Comparison of ENCODE assay signal across 10 mouse cellular contexts in genomic region chr4:95385552-95385951, GRCm38 (mm10).
DNase-seq lines count a peak whose midpoint lies in the region; ATAC-seq and TF ChIP-seq lines count a peak whose summit lies in the region.
"Had no signal": no experiment of that assay in that cellular context is flagged by ENCODE, and none has a peak within 500 bp of the region (broad histone marks: within the 10 kb centered on the region; RNA-seq: fewer than 3 reads in every experiment).

No protein-coding gene starts in this region.

- no peaks in the 10 kb centered on the region for H3K9me3 ChIP-seq in heart, postnatal 0 days (replicated peaks; ENCODE audit: control insufficient read depth, low read length)
- H3K9me3 ChIP-seq in limb, embryonic 12.5 days: no peaks in the 10 kb centered on the region
- no peaks in the 10 kb centered on the region for H3K9me3 ChIP-seq in hindbrain, embryonic 11.5 days (ENCODE audit: control insufficient read depth, low read length)
- H3K9me3 ChIP-seq: midbrain, embryonic 15.5 days had no signal

- WGBS in heart, adult 2 months: 6% methylated on average over 7 of the region's 7 CpGs
- WGBS in heart, postnatal 0 days: 8% methylated on average over 7 of the region's 7 CpGs
- WGBS in limb, embryonic 12.5 days: 56% methylated on average over 7 of the region's 7 CpGs
- 66% methylated on average over 7 of the region's 7 CpGs for WGBS in hindbrain, embryonic 11.5 days

- no peak for TF ChIP-seq EP300 in heart, adult 2 months (IDR thresholded peaks at IDR 0.05; ENCODE audit: insufficient read depth, low read depth, low read length)
- TF ChIP-seq EP300 in heart, postnatal 0 days (IDR thresholded peaks at IDR 0.05; ENCODE audit: low read depth): no peak

- 0 out of 2 replicates have a peak, but pooled peaks have one; percentile 36 for ATAC-seq in heart, postnatal 0 days (ENCODE audit: insufficient read depth, low read depth)
- 0 out of 2 replicates have a peak, but pooled peaks have one; percentile 15 for ATAC-seq in limb, embryonic 12.5 days (ENCODE audit: insufficient number of reproducible peaks, insufficient read depth, low FRiP score, low TSS enrichment, low read depth)
- no peak for ATAC-seq in hindbrain, embryonic 11.5 days (ENCODE audit: low FRiP score)
- ATAC-seq: midbrain, embryonic 15.5 days had no signal

- H3K4me3 ChIP-seq in heart, adult 2 months: no peak overlapping the region
- no peak overlapping the region for H3K4me3 ChIP-seq in heart, postnatal 0 days (ENCODE audit: low read depth, low read length)
- H3K4me3 ChIP-seq in limb, embryonic 12.5 days (replicated peaks): no peak overlapping the region
- no peak overlapping the region for H3K4me3 ChIP-seq in hindbrain, embryonic 11.5 days (ENCODE audit: low read depth, low read length)
- H3K4me3 ChIP-seq: midbrain, embryonic 15.5 days had no signal

- TF ChIP-seq CTCF in heart, adult 2 months (IDR thresholded peaks at IDR 0.05): no peak
- no peak for TF ChIP-seq CTCF in heart, postnatal 0 days (IDR thresholded peaks at IDR 0.05; ENCODE audit: low read depth)

- peaks cover 9% of the 10 kb centered on the region for H3K4me1 ChIP-seq in heart, adult 2 months (ENCODE audit: control insufficient read depth, insufficient read depth, low read length)
- peaks cover 14% of the 10 kb centered on the region for H3K4me1 ChIP-seq in heart, postnatal 0 days (ENCODE audit: control insufficient read depth, insufficient read depth)
- H3K4me1 ChIP-seq in limb, embryonic 12.5 days (replicated peaks): peaks cover 23% of the 10 kb centered on the region
- no peaks in the 10 kb centered on the region for H3K4me1 ChIP-seq in hindbrain, embryonic 11.5 days (replicated peaks; ENCODE audit: control insufficient read depth, insufficient read depth, low read length)
- H3K4me1 ChIP-seq: midbrain, embryonic 15.5 days had no signal

- H3K27me3 ChIP-seq in heart, adult 2 months (ENCODE audit: control insufficient read depth, insufficient read depth, low read length): no peaks in the 10 kb centered on the region
- H3K27me3 ChIP-seq in heart, postnatal 0 days (ENCODE audit: control insufficient read depth, insufficient read depth, low read length): no peaks in the 10 kb centered on the region
- no peaks in the 10 kb centered on the region for H3K27me3 ChIP-seq in limb, embryonic 12.5 days
- H3K27me3 ChIP-seq in hindbrain, embryonic 11.5 days (ENCODE audit: control insufficient read depth, insufficient read depth, low read length): no peaks in the 10 kb centered on the region
- H3K27me3 ChIP-seq: midbrain, embryonic 15.5 days had no signal

- intact Hi-C loops in heart, adult 2 months (cut with DNase I): loop anchor here (5.0 kb wide), 4 partner anchors 68 to 333 kb away; partner anchors contain the start of genes Fggy and Jun

- H3K4me2 ChIP-seq in heart, postnatal 0 days (ENCODE audit: low read depth, low read length): no peak overlapping the region
- no peak overlapping the region for H3K4me2 ChIP-seq in limb, embryonic 12.5 days
- no peak overlapping the region for H3K4me2 ChIP-seq in hindbrain, embryonic 11.5 days (replicated peaks; ENCODE audit: low read depth, low read length)
- H3K4me2 ChIP-seq: midbrain, embryonic 15.5 days had no signal

- no peaks in the 10 kb centered on the region for H3K79me2 ChIP-seq in heart, adult 2 months (replicated peaks; ENCODE audit: control insufficient read depth, insufficient read depth, low read length)

- no peak for TF ChIP-seq POLR2A in heart, adult 2 months (IDR thresholded peaks at IDR 0.05; ENCODE audit: insufficient read depth, low read depth, low read length)

- peak overlapping the region; percentile 60 for H3K27ac ChIP-seq in heart, adult 2 months
- H3K27ac ChIP-seq in heart, postnatal 0 days (ENCODE audit: low read depth): 0 out of 2 replicates have a peak overlapping the region, but pooled peaks have one; percentile 34
- H3K27ac ChIP-seq in limb, embryonic 12.5 days: no peak overlapping the region
- no peak overlapping the region for H3K27ac ChIP-seq in hindbrain, embryonic 11.5 days (ENCODE audit: low read depth, low read length)
- H3K27ac ChIP-seq: midbrain, embryonic 15.5 days had no signal

- H3K9ac ChIP-seq in heart, adult 2 months (ENCODE audit: low read depth, low read length): no peak overlapping the region
- no peak overlapping the region for H3K9ac ChIP-seq in heart, postnatal 0 days (replicated peaks; ENCODE audit: low read depth, low read length)
- H3K9ac ChIP-seq in limb, embryonic 12.5 days (replicated peaks): no peak overlapping the region
- H3K9ac ChIP-seq in hindbrain, embryonic 11.5 days (ENCODE audit: low read depth, low read length): no peak overlapping the region
- H3K9ac ChIP-seq: midbrain, embryonic 15.5 days had no signal

- DNase-seq in heart, adult 2 months: peak; percentile 33
- no peak for DNase-seq in heart, postnatal 0 days (ENCODE audit: low spot score)
- DNase-seq in lung, postnatal 4 days: peak; percentile 68 to 72
- DNase-seq in urinary bladder, postnatal 14 days (ENCODE audit: low spot score): no peak
- DNase-seq in cerebellum, adult 8-10 months: no peak
- no peak for DNase-seq in hindbrain, embryonic 11.5 days (ENCODE audit: low spot score)
- DNase-seq: gastrocnemius, postnatal 10 days; thymus, postnatal 14 days had no signal

- H3K36me3 ChIP-seq in heart, adult 2 months (ENCODE audit: control insufficient read depth, insufficient read depth, low read length): peaks cover 9% of the 10 kb centered on the region
- no peaks in the 10 kb centered on the region for H3K36me3 ChIP-seq in heart, postnatal 0 days (replicated peaks; ENCODE audit: control insufficient read depth, insufficient read depth, low read length)
- no peaks in the 10 kb centered on the region for H3K36me3 ChIP-seq in limb, embryonic 12.5 days
- no peaks in the 10 kb centered on the region for H3K36me3 ChIP-seq in hindbrain, embryonic 11.5 days (ENCODE audit: control insufficient read depth, insufficient read depth, low read length)
- H3K36me3 ChIP-seq: midbrain, embryonic 15.5 days had no signal

Comparison
In these comparisons a context has a peak if more than half of its experiments do, and no peak if none do; other contexts are left out.
1. DNase-seq: peak in heart, adult 2 months (2 of 2) and lung, postnatal 4 days (2 of 2); none in heart, postnatal 0 days (single experiment), urinary bladder, postnatal 14 days (single experiment), cerebellum, adult 8-10 months (single experiment) and hindbrain, embryonic 11.5 days (single experiment).
2. H3K27ac ChIP-seq: peak in heart, adult 2 months (single experiment) and heart, postnatal 0 days (single experiment); none in limb, embryonic 12.5 days (single experiment) and hindbrain, embryonic 11.5 days (single experiment).